Mouse (Mus musculus) liver, embryonic 11.5 days (tissue): ENCODE results near the gene Polr1d. TPM values are rescaled to one million over a fixed set of nuclear protein-coding genes. Genes with fewer than 3 reads are reported as not detected.

Experiments
- ATAC-seq: fragments of 200-750 bp; cut with Nextera tagmentation; replicated peaks from 2 replicates; pipeline ENCODE4 v1.8.0; 2017; ENCODE audit warnings: moderate number of reproducible peaks, mild to moderate bottlenecking, moderate TSS enrichment, moderate library complexity; ENCODE audit not compliant: low FRiP score
- DNase-seq: peaks from one replicate; pipeline ENCODE4 v3.0.0-alpha.2; 2017; ENCODE audit warnings: low spot score
- H3K27ac ChIP-seq: fragments of 300-500 bp; sonication (generic); 2 replicates; pipeline ENCODE4 v1.5.1; 2014; ENCODE audit warnings: mild to moderate bottlenecking, low read depth, low read length, control low read depth
- H3K27me3 ChIP-seq: fragments of 300-500 bp; sonication (generic); replicated peaks from 2 replicates; pipeline ENCODE4 v1.6.1; 2014; ENCODE audit warnings: low read length, mixed read lengths; ENCODE audit not compliant: control insufficient read depth, insufficient read depth
- H3K36me3 ChIP-seq: fragments of 300-500 bp; sonication (generic); 2 replicates; pipeline ENCODE4 v1.6.1; 2014; ENCODE audit warnings: mild to moderate bottlenecking, low read length, moderate library complexity, mixed read lengths; ENCODE audit not compliant: control insufficient read depth, insufficient read depth
- H3K4me1 ChIP-seq: fragments of 300-500 bp; sonication (generic); replicated peaks from 2 replicates; pipeline ENCODE4 v1.6.1; 2014; ENCODE audit warnings: low read length, mixed read lengths; ENCODE audit not compliant: control insufficient read depth, insufficient read depth
- H3K4me2 ChIP-seq: fragments of 300-500 bp; sonication (generic); 2 replicates; pipeline ENCODE4 v1.6.1; 2014; ENCODE audit warnings: mild to moderate bottlenecking, control low read depth, moderate library complexity
- H3K4me3 ChIP-seq: fragments of 300-500 bp; sonication (generic); 2 replicates; pipeline ENCODE4 v1.5.1; 2014; ENCODE audit warnings: low read depth, low read length, control low read depth
- H3K9ac ChIP-seq: fragments of 300-500 bp; sonication (generic); 2 replicates; pipeline ENCODE4 v1.6.1; 2014; ENCODE audit warnings: low read depth, low read length, control low read depth
- H3K9me3 ChIP-seq: fragments of 300-500 bp; sonication (generic); 2 replicates; pipeline ENCODE4 v1.6.1; 2016; ENCODE audit warnings: low read length, inconsistent platforms, mixed read lengths; ENCODE audit not compliant: control insufficient read depth
- WGBS: fragments of 180-500 bp; shearing (Covaris S2); extraction: QIAGEN DNeasy Blood & Tissue Kit; methylation state at CpG from one replicate; pipeline ENCODE4 v1.1.7; 2014; 5-methylcytosine and 5-hydroxymethylcytosine counted together
- polyA plus RNA-seq: library from polyadenylated mRNA; unstranded; fragments of >200 nt; fragmentation: Nextera tagmentation; extraction: Ambion mirVana; gene quantifications from 2 replicates; pipeline ENCODE4 v1.2.1, GENCODE M21; 2014

The Polr1d gene
- polyA plus RNA-seq, 1 experiment from 2014 or later = 180 TPM

DNA sequence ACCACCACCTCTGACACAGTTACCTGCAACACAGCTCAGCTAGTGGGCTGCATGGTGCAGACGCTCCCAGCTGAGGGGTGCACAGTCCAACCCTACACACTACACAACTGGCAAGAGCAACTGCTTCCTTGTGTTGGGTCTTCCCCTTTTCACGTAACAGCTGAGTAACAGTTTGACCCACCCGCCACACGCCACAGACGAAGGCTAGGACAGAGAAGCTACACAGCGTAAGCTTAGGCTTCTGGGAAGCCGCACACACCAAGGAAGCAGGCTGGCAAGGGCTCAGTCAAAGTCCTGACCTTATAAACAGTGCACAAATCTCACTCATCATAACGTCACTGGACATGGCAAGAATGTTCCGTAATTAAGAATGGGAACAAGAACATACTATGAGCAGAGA is 17.5 kb upstream of the Polr1d start:
- Histone ChIP-seq H3K4me1 (peaks cover 13% of the 10 kb centered on the region), H3K27me3 (no peaks in the 10 kb centered on the region), H3K9ac (no peak overlapping the region), H3K4me2 (no peak overlapping the region), H3K9me3 (no peaks in the 10 kb centered on the region), H3K27ac (no peak overlapping the region), H3K36me3 (no peaks in the 10 kb centered on the region), H3K4me3 (no peak overlapping the region)
- no peak for ATAC-seq
- 76% methylated on average over 9 of the region's 9 CpGs for WGBS
- DNase-seq = no peak

DNA sequence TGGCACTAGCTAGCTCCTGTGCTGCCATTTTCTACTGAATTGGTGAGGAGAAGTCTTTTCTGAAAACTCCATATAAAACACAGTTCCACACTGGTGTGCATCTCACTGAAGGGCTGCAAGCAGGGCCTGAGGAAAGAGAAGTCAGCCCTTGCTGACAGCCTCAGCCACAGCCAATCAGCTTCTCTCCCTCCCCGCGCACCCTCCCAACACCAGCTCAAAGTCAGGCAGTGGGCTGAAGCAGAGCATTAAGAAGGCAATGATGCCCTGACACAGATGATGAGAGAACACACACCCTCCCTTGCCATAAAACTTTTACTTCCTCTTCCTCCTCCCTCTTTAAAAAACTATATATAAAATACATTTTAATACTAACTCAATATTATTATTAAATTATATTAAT is 16.8 kb upstream of the Polr1d start:
- ATAC-seq = no peak
- Histone ChIP-seq H3K9me3 (no peaks in the 10 kb centered on the region), H3K4me1 (peaks cover 10% of the 10 kb centered on the region), H3K9ac (no peak overlapping the region), H3K4me3 (no peak overlapping the region), H3K36me3 (no peaks in the 10 kb centered on the region), H3K27me3 (no peaks in the 10 kb centered on the region), H3K27ac (no peak overlapping the region), H3K4me2 (no peak overlapping the region)
- 84% methylated on average over 2 of the region's 2 CpGs for WGBS
- no peak for DNase-seq

DNA sequence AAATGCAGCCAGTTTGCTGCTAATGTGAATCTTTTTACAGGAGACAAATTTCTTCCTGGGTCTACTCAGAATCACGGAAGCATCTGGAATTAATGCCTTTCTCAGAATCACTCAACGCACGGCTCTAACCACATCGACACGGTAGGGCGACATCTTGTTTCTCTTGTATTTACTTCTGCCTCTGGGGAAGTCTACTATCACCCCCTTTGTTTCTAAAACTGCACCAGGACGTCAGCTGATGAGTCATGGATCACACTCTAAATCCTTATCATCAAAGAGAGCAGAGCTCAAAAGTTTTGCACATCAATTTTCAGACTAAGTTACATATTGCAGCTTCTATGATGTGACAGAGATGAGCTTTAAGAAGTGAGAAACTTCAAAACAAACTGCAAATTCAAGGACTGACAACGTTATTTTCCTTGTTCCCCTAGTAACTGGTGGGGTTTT is 13.6 kb upstream of the Polr1d start:
- Histone ChIP-seq H3K9ac (no peak overlapping the region), H3K4me3 (no peak overlapping the region), H3K27ac (no peak overlapping the region), H3K27me3 (no peaks in the 10 kb centered on the region), H3K36me3 (no peaks in the 10 kb centered on the region), H3K4me1 (peaks cover 5% of the 10 kb centered on the region), H3K9me3 (no peaks in the 10 kb centered on the region), H3K4me2 (no peak overlapping the region)
- WGBS = 61% methylated on average over 8 of the region's 8 CpGs
- no peak for ATAC-seq
- no peak for DNase-seq

DNA sequence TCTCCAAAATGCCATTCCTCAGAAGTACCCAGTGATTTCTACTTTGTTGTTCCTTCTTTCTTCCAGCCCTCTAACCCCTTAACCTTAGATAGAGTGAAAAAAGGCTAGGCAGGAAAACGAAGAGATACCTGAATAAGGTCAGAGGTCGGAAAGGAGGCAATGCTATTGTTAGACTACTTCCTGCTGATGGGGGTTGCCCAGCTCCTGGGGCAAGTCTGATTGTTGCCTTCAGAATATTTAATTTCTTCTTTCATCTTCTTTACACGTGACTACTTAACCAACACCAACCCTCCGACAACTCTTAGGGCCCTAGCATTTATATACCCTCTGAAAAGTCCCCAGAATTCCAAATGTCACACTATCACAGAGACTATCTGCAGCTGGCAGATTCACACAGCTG is 10.7 kb upstream of the Polr1d start:
- Histone ChIP-seq H3K9ac (no peak overlapping the region), H3K27ac (no peak overlapping the region), H3K4me1 (peaks cover 13% of the 10 kb centered on the region), H3K9me3 (no peaks in the 10 kb centered on the region), H3K4me2 (no peak overlapping the region), H3K36me3 (no peaks in the 10 kb centered on the region), H3K4me3 (no peak overlapping the region), H3K27me3 (no peaks in the 10 kb centered on the region)
- 53% methylated on average over 4 of the region's 4 CpGs for WGBS
- ATAC-seq (no peak), DNase-seq (no peak)

DNA sequence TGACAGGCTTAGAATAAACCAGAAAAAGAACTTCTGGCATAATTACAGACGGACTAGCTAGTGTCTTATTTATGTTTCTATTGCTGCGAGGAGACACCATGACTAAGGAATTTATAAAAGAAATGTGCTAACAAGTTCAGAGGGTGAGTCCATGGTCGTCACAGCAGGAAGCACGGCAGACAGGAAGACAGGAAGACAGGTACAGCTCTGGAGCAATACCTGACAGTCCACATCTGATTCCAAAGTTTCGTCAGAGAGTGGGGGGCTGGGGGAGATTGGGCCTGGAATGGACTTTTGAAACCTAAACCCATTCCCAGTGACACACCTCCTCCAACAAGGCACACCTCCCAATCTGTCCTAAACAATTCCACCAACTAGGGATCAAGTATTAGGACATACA is 9.9 kb upstream of the Polr1d start:
- H3K4me1 ChIP-seq = peaks cover 18% of the 10 kb centered on the region
- DNase-seq (no peak), ATAC-seq (no peak)
- no peak overlapping the region for H3K9ac ChIP-seq
- H3K27me3 ChIP-seq = no peaks in the 10 kb centered on the region
- H3K9me3 ChIP-seq = no peaks in the 10 kb centered on the region
- H3K4me2 ChIP-seq = no peak overlapping the region
- no peak overlapping the region for H3K4me3 ChIP-seq
- 66% methylated on average over 5 of the region's 5 CpGs for whole genome bisulfite sequencing
- no peak overlapping the region; the same call in 1 of the 2 replicates for H3K27ac ChIP-seq
- H3K36me3 ChIP-seq = no peaks in the 10 kb centered on the region

DNA sequence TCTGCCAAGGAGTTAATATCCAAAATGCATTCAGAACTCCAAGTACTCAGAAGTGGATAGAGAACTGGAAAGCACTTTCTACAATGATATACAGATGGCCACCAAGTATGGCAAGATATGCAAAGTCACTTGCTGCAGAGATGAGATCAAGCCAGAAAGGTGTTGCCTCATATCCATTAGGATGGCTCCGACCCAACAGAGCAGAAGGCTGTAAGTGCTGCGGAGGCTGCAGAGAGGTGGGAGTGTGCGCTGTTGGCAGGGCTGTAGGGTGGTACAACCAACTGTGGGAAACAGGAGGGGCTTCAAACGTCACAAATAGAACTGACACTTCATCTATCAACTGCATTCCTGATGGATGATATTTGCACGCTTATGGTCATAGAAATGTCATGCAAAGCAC is 8.0 kb upstream of the Polr1d start:
- Histone ChIP-seq H3K36me3 (no peaks in the 10 kb centered on the region), H3K9ac (no peak overlapping the region), H3K4me2 (no peak overlapping the region), H3K27me3 (no peaks in the 10 kb centered on the region), H3K27ac (no peak overlapping the region), H3K4me3 (no peak overlapping the region), H3K9me3 (no peaks in the 10 kb centered on the region), H3K4me1 (peaks cover 24% of the 10 kb centered on the region)
- ATAC-seq (no peak), DNase-seq (no peak)
- 82% methylated on average over 5 of the region's 5 CpGs for WGBS

DNA sequence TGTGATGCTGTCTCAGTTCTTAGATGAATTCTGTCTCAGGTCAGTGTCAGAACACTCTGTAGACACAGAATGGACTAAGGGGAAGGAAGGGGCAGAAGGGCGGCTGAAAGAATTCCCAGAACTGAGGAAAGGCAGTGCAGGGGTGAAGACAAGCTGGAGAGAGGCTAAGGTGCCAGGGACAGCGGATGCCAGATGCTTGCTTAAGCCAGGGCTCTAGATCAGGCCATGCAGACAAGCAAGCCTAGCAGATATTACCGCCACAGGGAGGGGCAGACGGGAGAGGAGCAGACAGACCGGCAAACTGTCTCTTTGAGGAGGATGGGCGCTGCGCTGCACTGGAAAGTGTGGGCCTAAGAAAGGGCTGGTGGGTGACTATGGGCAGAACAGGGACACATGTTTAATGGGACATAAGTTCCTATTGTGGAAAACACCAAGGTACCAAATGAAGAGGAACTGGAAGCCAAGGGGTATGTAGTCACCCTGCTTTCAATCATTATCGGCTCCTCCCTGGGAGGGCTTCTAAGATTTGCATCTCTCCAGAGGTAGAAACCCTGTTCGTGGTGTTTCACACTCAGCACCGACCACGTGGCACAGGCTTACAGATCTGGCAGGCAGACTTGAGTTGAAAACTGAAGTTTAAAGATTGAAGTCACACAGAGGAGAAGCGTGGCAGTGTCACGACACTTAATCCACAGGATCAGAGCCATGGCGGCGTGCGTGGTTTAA is 5.9 kb upstream of the Polr1d start:
- H3K9ac ChIP-seq = no peak overlapping the region
- ATAC-seq (peak; percentile 53; the same call in 1 of the 2 replicates), DNase-seq (no peak)
- no peaks in the 10 kb centered on the region for H3K36me3 ChIP-seq
- H3K27ac ChIP-seq = no peak overlapping the region
- no peaks in the 10 kb centered on the region for H3K27me3 ChIP-seq
- 63% methylated on average over 16 of the region's 16 CpGs for WGBS
- H3K4me3 ChIP-seq = no peak overlapping the region
- no peak overlapping the region for H3K4me2 ChIP-seq
- peaks cover 26% of the 10 kb centered on the region for H3K4me1 ChIP-seq
- H3K9me3 ChIP-seq = no peaks in the 10 kb centered on the region

DNA sequence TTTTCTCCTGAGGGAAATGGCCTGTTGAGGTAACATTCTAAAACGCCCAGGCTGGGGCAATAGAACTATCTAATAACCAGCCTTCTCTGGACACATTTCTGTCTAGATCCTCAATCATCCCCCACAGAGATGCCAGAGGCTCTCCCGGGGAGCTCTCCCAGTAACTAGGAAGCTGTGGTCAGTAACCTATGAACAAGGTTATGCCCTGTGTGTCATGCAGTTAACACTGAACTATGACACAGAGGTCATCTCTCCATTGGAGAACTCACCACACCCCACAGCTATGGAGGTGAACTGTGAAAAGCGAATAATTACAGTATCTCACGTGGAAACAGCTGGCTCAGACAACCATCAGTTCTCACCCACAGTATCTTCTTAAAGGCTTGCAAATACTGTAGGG is 5.0 kb upstream of the Polr1d start:
- Histone ChIP-seq H3K36me3 (no peaks in the 10 kb centered on the region), H3K4me3 (no peak overlapping the region), H3K9ac (no peak overlapping the region), H3K4me1 (peaks cover 26% of the 10 kb centered on the region), H3K4me2 (no peak overlapping the region), H3K27ac (no peak overlapping the region), H3K9me3 (no peaks in the 10 kb centered on the region), H3K27me3 (no peaks in the 10 kb centered on the region)
- DNase-seq (no peak), ATAC-seq (no peak)
- WGBS = 50% methylated on average over 4 of the region's 4 CpGs

DNA sequence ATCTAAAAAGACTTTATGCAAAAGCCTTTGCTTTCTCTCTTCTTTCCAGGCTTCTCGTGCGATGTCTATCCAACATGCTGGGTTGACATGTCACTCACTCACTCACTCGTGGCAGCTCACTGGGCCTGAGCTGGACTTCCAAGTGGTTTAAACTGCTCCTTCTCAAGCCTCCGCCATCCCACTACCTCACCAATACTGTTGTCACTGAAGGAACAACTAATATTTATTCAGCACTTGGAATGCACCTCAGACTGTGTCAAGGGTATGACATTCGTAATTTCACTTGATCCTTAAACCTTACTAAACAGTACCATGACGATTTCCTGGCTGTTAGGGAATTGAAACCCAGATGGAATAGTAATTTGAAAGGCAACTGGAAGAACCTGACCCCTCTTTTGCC is 3.0 kb upstream of the Polr1d start:
- Histone ChIP-seq H3K27me3 (no peaks in the 10 kb centered on the region), H3K27ac (no peak overlapping the region), H3K36me3 (no peaks in the 10 kb centered on the region), H3K4me2 (no peak overlapping the region), H3K4me3 (no peak overlapping the region), H3K9me3 (no peaks in the 10 kb centered on the region), H3K4me1 (peaks cover 31% of the 10 kb centered on the region), H3K9ac (no peak overlapping the region)
- 83% methylated on average over 6 of the region's 6 CpGs for WGBS
- DNase-seq = no peak
- no peak for ATAC-seq
